Mouse (Mus musculus) forebrain, postnatal 0 days (tissue): ENCODE measurements around the gene Arid1b. TPM values are rescaled to one million over a fixed set of nuclear protein-coding genes. Genes with fewer than 3 reads are reported as not detected.

Source experiments
- ATAC-seq: fragments of 200-750 bp; cut with Nextera tagmentation; 2 replicates; pipeline ENCODE4 v1.8.0; 2017; ENCODE audit warnings: mild to moderate bottlenecking, moderate library complexity
- DNase-seq: peaks from one replicate; pipeline ENCODE4 v3.0.0-alpha.2; 2015
- H3K27ac ChIP-seq: fragments of 300-500 bp; sonication (generic); 2 replicates; pipeline ENCODE4 v1.5.1; 2014; ENCODE audit warnings: low read depth, mild to moderate bottlenecking, antibody characterized with exemption, low read length, moderate library complexity, mixed read lengths
- H3K27me3 ChIP-seq: fragments of 300-500 bp; sonication (generic); 2 replicates; pipeline ENCODE4 v1.6.1; 2014; ENCODE audit warnings: mild to moderate bottlenecking, low read length, mixed read lengths; ENCODE audit not compliant: insufficient read depth
- H3K36me3 ChIP-seq: fragments of 300-500 bp; sonication (generic); 2 replicates; pipeline ENCODE4 v1.6.1; 2014; ENCODE audit warnings: mild to moderate bottlenecking, moderate library complexity; ENCODE audit not compliant: insufficient read depth
- H3K4me1 ChIP-seq: fragments of 300-500 bp; sonication (generic); 2 replicates; pipeline ENCODE4 v1.6.1; 2014; ENCODE audit warnings: antibody characterized with exemption; ENCODE audit not compliant: insufficient read depth
- H3K4me2 ChIP-seq: fragments of 300-500 bp; sonication (generic); 2 replicates; pipeline ENCODE4 v1.6.1; 2014; ENCODE audit warnings: low read depth, mild to moderate bottlenecking, moderate library complexity
- H3K4me3 ChIP-seq: fragments of 300-500 bp; sonication (generic); 2 replicates; pipeline ENCODE4 v1.5.1; 2014; ENCODE audit warnings: low read depth, low read length, mixed read lengths
- H3K9ac ChIP-seq: fragments of 300-500 bp; sonication (generic); 2 replicates; pipeline ENCODE4 v1.6.1; 2014; ENCODE audit warnings: mild to moderate bottlenecking
- H3K9me3 ChIP-seq: fragments of 300-500 bp; sonication (generic); 2 replicates; pipeline ENCODE4 v1.6.1; 2016; ENCODE audit warnings: low read length
- CTCF ChIP-seq: sonication (generic); IDR thresholded peaks from 2 replicates; pipeline ENCODE4 v1.5.1; 2016; ENCODE audit warnings: antibody characterized with exemption, control low read depth, low read depth
- WGBS: fragments of 180-500 bp; shearing (Covaris S2); extraction: QIAGEN DNeasy Blood & Tissue Kit; methylation state at CpG from one replicate; pipeline ENCODE4 v1.1.7; 2014; 5-methylcytosine and 5-hydroxymethylcytosine counted together
- polyA plus RNA-seq: library from polyadenylated mRNA; unstranded; fragments of >200 nt; fragmentation: Nextera tagmentation; extraction: Ambion mirVana; gene quantifications from 2 replicates; pipeline ENCODE4 v1.2.1, GENCODE M21; 2015
- total RNA-seq: library from RNA; depleted of rRNA; stranded (reverse); fragments of >200 nt; gene quantifications from 2 replicates; pipeline ENCODE4 v1.2.3, GENCODE M21; 2014

Gene Arid1b
- total and polyA plus RNA-seq, 2 experiments from 2014 or later = 10.5 to 51.6 TPM

DNA sequence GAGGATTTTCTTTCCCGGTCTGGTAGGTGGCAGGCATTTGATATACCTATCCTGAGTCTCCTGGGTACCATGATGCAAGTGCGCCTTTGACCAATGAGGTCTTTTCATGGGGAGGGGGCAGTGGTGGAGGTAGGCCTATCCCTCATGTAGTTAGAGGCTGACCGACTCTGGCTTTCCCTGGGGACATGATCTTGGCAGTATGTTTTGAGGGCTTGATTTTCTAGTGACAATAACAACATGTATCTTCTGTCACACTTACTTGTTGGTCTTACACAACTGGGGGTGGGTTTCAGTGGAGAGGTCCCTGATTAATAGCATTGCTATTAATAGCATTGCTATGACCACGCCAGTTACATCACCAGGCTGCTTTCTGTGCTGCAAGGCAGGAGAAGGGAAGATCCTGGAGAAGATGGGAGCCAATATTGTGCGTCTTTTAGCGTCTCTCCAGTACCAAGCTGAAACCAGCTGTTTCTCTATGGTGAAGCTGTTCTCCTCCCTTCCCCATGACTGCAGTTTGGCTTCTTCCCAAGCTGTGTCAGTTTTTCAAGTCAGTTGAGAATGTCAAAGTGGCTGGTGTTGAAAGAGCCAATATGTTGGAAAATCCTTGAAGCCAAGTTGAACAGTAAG is 216.1 kb downstream of the Arid1b start:
- no peak overlapping the region for H3K4me3 ChIP-seq
- peaks cover 27% of the 10 kb centered on the region for H3K4me1 ChIP-seq
- H3K9me3 ChIP-seq = no peaks in the 10 kb centered on the region
- H3K4me2 ChIP-seq = no peak overlapping the region
- 69% methylated on average over 6 of the region's 6 CpGs for WGBS
- H3K36me3 ChIP-seq = no peaks in the 10 kb centered on the region
- no peak overlapping the region for H3K9ac ChIP-seq
- no peak for TF ChIP-seq CTCF
- peak; percentile 61 for DNase-seq
- peak overlapping the region; percentile 50; the same call in 1 of the 2 replicates for H3K27ac ChIP-seq
- peak; percentile 42 for ATAC-seq
- H3K27me3 ChIP-seq = no peaks in the 10 kb centered on the region

DNA sequence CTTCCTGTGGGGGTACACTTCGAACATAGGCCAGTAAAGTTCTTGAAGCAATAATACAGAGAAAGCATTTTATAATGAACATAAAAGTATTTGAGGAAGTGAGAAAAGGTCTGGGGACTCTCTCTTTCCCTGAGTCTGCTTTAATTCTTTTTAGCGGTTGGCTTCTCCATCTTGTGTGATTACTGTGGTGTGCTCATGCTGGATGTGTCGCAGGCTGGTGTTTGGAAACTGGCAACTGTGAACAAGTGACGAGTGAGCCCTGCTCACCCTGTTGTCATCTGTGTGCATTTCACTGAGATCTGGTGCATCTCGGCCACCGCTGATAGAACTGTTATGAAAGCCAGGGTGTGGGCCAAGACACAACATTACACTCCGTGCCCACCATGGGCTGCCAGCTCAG is 216.8 kb downstream of the Arid1b start:
- Histone ChIP-seq H3K27me3 (no peaks in the 10 kb centered on the region), H3K36me3 (no peaks in the 10 kb centered on the region), H3K4me2 (no peak overlapping the region), H3K4me3 (no peak overlapping the region), H3K27ac (0 out of 2 replicates have a peak overlapping the region, but pooled peaks have one; percentile 16), H3K9me3 (no peaks in the 10 kb centered on the region), H3K9ac (no peak overlapping the region), H3K4me1 (peaks cover 21% of the 10 kb centered on the region)
- TF ChIP-seq CTCF = no peak
- 62% methylated on average over 7 of the region's 7 CpGs for WGBS
- no peak for ATAC-seq
- no peak for DNase-seq

DNA sequence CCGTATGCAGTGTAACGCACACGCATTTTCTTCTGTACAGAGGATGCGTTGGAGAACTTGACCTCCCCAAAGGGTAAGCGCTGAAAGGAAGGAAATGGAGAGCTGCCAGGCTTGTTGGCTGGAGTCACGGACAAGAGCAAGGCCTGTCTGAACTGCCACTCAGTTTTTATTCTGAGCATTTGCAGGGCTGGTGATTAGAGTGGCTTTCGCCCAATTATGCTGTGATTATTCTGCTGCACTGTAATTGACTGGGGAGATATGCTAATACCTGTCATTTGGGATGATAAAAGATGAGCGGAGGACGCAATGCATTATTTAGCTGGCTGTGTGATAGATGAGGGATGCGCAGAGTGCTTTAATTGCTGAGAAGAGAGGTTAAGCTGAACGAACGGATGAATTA is 218.0 kb downstream of the Arid1b start:
- H3K27ac ChIP-seq = peak overlapping the region; percentile 57; the same call in 1 of the 2 replicates
- H3K27me3 ChIP-seq = no peaks in the 10 kb centered on the region
- peak overlapping the region; percentile 13; the same call in 1 of the 2 replicates for H3K4me2 ChIP-seq
- H3K9me3 ChIP-seq = no peaks in the 10 kb centered on the region
- no peak for TF ChIP-seq CTCF
- 0 out of 2 replicates have a peak overlapping the region, but pooled peaks have one; percentile 4 for H3K9ac ChIP-seq
- DNase-seq = peak; percentile 58
- ATAC-seq = peak; percentile 86
- no peaks in the 10 kb centered on the region for H3K36me3 ChIP-seq
- 13% methylated on average over 12 of the region's 12 CpGs for WGBS
- no peak overlapping the region for H3K4me3 ChIP-seq
- H3K4me1 ChIP-seq = peaks cover 23% of the 10 kb centered on the region

DNA sequence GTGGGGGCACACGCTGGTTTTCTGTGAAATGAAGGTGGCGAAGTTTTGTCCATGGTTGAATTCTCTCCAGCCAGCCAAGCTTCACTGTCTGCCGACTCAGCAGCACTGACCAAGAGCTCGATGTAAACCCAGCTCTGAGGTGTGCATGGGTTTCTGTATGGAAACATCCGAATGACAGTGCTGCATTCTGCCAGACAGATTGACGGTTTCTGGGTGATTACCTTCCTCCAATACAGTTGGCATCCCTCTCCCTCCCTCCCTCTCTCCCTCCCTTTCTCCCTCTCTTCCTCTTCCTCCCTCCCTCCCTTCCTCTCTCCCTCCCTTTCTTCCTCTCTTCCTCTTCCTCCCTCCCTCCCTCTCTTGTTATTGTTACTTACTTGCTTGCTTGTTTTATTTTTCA is 219.3 kb downstream of the Arid1b start:
- no peak for TF ChIP-seq CTCF
- ATAC-seq (no peak), DNase-seq (no peak)
- Histone ChIP-seq H3K4me3 (no peak overlapping the region), H3K27ac (peak overlapping the region; percentile 57), H3K36me3 (no peaks in the 10 kb centered on the region), H3K4me1 (peaks cover 31% of the 10 kb centered on the region), H3K9ac (no peak overlapping the region), H3K27me3 (no peaks in the 10 kb centered on the region), H3K4me2 (no peak overlapping the region), H3K9me3 (no peaks in the 10 kb centered on the region)
- 46% methylated on average over 6 of the region's 6 CpGs for WGBS

DNA sequence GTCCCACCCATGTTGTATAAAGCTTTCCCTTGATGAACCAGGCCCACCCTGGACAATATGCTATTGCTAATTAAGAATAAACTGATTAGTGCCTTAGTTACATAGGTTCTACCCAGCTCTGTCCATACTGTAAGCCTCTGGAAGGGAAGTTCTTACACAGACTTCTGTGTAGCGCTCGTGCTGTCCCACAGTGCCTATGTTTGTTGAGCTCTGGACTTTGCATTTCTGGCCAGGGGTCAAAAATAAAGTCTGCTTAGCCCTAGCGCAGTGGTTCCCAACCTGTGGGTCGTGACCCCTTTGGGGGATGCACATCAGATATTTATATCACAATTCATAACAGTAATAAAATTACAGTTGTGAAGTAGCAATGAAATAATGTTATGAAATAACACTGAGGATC is 221.2 kb downstream of the Arid1b start:
- DNase-seq = no peak
- H3K4me3 ChIP-seq = no peak overlapping the region
- H3K9me3 ChIP-seq = no peaks in the 10 kb centered on the region
- H3K4me1 ChIP-seq = peaks cover 32% of the 10 kb centered on the region
- no peaks in the 10 kb centered on the region for H3K27me3 ChIP-seq
- no peak for TF ChIP-seq CTCF
- 86% methylated on average over 4 of the region's 4 CpGs for WGBS
- H3K4me2 ChIP-seq = no peak overlapping the region
- no peak overlapping the region for H3K9ac ChIP-seq
- ATAC-seq = no peak
- H3K27ac ChIP-seq = no peak overlapping the region
- H3K36me3 ChIP-seq = no peaks in the 10 kb centered on the region

DNA sequence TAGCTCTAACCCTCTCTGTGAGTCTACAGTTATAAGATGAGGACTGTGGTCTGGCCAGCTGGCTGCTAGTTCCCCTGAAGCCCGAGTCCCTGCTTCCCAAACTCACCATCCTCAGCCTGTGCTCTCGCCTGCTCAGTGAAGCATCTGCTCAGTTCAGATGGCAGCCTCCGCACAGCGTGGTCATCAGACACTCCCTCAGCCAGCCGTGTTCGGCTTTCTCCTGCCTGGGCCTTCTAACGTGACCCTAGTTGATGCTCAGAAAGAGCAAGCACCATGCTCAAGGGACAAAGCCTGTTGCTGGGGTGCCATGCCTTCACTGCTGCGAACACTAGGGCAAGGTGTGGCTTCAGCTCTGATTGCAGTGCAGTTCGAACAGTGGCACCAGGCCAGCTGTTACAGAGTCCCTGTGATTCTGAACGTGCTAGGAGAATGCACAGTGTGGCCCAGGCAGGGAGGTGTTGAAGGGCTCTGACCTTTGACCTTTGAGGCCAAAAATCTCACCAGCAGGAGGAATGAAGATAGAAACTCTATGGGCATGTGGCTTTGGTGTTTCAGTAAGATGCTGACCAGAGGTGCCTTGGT is 222.9 kb downstream of the Arid1b start:
- Histone ChIP-seq H3K36me3 (no peaks in the 10 kb centered on the region), H3K27me3 (no peaks in the 10 kb centered on the region), H3K9me3 (no peaks in the 10 kb centered on the region), H3K4me1 (peaks cover 27% of the 10 kb centered on the region), H3K27ac (no peak overlapping the region), H3K4me2 (no peak overlapping the region), H3K4me3 (no peak overlapping the region), H3K9ac (no peak overlapping the region)
- DNase-seq = no peak
- no peak for TF ChIP-seq CTCF
- no peak for ATAC-seq
- WGBS = 45% methylated on average over 10 of the region's 10 CpGs
